Mouse (Mus musculus) CD8-positive naive resting alpha-beta T cell, adult 2 months (primary cell): Measurements from ENCODE around the gene Gm29644.
"Not testable (repeated sequence)": the region's sequence is repeated elsewhere in the genome, so short reads cannot be mapped to it uniquely, and the experiment has no call there.

Experiments used
- DNase-seq, 2 experiments: peaks; one replicate each; pipeline ENCODE4 v3.0.0; 2022; ENCODE audit warnings: low read depth in 2 of 2, low spot score in 2 of 2

The Gm29644 gene

DNA sequence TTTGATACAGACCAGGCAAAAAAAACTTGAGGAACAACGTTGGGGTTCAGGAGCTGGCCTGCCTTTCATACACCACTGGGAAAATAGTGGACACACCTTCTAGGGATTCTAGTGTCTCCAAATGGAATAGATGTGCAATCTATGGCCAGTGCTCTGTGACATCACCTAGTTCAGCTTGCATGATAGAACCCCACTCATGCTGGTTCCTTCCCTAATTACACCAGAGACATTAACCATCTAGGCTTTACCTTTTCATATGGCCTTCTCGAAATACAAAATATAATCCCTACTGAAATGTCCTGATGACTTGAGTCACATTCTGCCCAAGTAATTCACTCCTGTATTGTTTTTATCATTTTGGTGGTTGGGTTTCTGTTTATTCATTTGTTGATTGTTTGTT, at the start of gene Gm29644, which contains the start of gene Gm29423:
Gm29644 (minus strand) TSS at position 157 of the 400 bp plus-strand sequence.
Gm29423 (minus strand) TSS at position 101 of the 400 bp plus-strand sequence.
- not testable (repeated sequence) for DNase-seq

DNA sequence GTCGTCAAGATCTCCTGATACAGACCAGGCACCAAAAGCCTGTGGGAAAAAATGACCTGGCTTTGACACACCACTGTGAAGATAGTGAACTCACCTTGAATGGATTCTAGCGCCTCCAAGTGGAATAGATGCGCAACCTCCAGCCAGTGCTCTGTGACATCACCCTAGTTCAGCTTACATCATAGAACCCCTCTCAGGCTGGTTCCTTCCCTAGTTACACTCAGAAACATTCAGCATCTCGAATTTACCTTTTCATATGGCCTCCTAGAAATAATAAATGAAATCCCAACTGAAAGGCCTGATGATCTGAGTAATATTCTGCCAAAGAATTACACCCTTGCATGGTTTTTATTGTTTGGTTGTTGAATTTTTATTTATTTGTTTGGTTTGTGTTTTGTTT, 29.6 kb downstream of the Gm29644 start, which contains the start of gene Gm21118:
Gm21118 (minus strand) TSS at position 101 of the 400 bp plus-strand sequence.
- DNase-seq, result not testable (repeated sequence)
